Mouse (Mus musculus): Measurements from ENCODE around the gene Nnat.

DNA sequence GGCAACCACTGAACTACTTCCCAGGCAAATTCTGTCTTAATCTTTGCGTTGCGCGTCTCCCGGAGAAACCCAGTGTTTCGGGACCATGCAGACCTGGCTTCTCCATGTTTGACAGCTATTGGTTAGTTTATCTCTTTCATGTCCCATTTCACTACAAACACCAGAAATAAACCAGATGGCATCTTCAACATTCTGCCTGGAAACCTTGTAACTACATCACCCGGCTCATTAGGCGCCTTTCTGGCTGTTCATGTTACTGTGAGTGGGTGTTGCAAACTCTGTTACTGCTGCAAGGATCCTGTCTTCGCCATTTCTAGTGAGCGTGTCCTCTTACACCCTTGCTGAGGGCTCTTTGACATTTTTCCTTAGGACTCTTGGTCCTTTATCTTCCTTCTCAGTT is 47.0 kb upstream of the Nnat start:
- TF ChIP-seq POLR2A (IDR thresholded peaks at IDR 0.05; ENCODE audit: borderline replicate concordance, extremely low read depth, insufficient read depth, insufficient read length, poor library complexity, severe bottlenecking): no peak
- no peak for TF ChIP-seq CTCF (IDR thresholded peaks at IDR 0.05; ENCODE audit: borderline replicate concordance, extremely low read depth, insufficient read depth, insufficient read length)
